Mouse (Mus musculus): Measurements from ENCODE around the gene CN725425. TPM values are rescaled to one million over a fixed set of nuclear protein-coding genes. Genes with fewer than 3 reads are reported as not detected.

The CN725425 gene
- not detected in 2 replicates for total RNA-seq (2014; rRNA removed)
- polyA plus RNA-seq (2015; fragmentation: Nextera tagmentation; extraction: Ambion mirVana) = 0.30 and 0.34 TPM in 2 replicates

- no peak for DNase-seq (ENCODE audit: low spot score)
- ATAC-seq = no peak
- Histone ChIP-seq H3K9me3 (ENCODE audit: low read length) (no peaks in the 10 kb centered on the region), H3K27ac (no peak within 1 kb of the TSS), H3K27me3 (ENCODE audit: insufficient read depth, low read length) (no peaks in the 10 kb centered on the region), H3K9ac (replicated peaks; ENCODE audit: low read length) (no peak within 1 kb of the TSS), H3K4me2 (ENCODE audit: low read depth, low read length) (no peak within 1 kb of the TSS), H3K36me3 (ENCODE audit: insufficient read depth, low read length) (no peaks in the 10 kb centered on the region), H3K4me1 (ENCODE audit: insufficient read depth, low read length) (no peaks in the 10 kb centered on the region), H3K4me3 (ENCODE audit: low read length) (no peak within 1 kb of the TSS)
- no peak for TF ChIP-seq CTCF (IDR thresholded peaks at IDR 0.05; ENCODE audit: low read depth)
- WGBS = 92% methylated on average over 30 of the region's 30 CpGs
These were observed at the start of gene CN725425 for GRCm38 (mm10) chr15:91199256-91199905. CN725425 (plus strand) TSS chr15:91199494.

- no peaks in the 10 kb centered on the region; the same call in 1 of the 2 replicates for H3K36me3 ChIP-seq (ENCODE audit: insufficient read depth, low read length)
- H3K27me3 ChIP-seq (ENCODE audit: insufficient read depth, low read length) = no peaks in the 10 kb centered on the region
- peaks cover 4% of the 10 kb centered on the region; the same call in 1 of the 2 replicates for H3K9me3 ChIP-seq (ENCODE audit: low read length)
- no peak overlapping the region for H3K4me2 ChIP-seq (ENCODE audit: low read depth, low read length)
- TF ChIP-seq CTCF (IDR thresholded peaks at IDR 0.05; ENCODE audit: low read depth) = no peak
- no peaks in the 10 kb centered on the region for H3K4me1 ChIP-seq (ENCODE audit: insufficient read depth, low read length)
- ATAC-seq (no peak), DNase-seq (ENCODE audit: low spot score) (no peak)
- 65% methylated on average over 1 of the region's 1 CpGs for WGBS
- H3K9ac ChIP-seq (replicated peaks; ENCODE audit: low read length) = no peak overlapping the region
- H3K27ac ChIP-seq = no peak overlapping the region
- H3K4me3 ChIP-seq (ENCODE audit: low read length) = no peak overlapping the region
These were observed 46.7 kb upstream of the CN725425 start for GRCm38 (mm10) chr15:91152592-91152991.

- Histone ChIP-seq H3K27me3 (ENCODE audit: insufficient read depth, low read length) (no peaks in the 10 kb centered on the region), H3K4me1 (ENCODE audit: insufficient read depth, low read length) (no peaks in the 10 kb centered on the region), H3K9ac (replicated peaks; ENCODE audit: low read length) (no peak overlapping the region), H3K27ac (no peak overlapping the region), H3K4me3 (ENCODE audit: low read length) (no peak overlapping the region), H3K9me3 (ENCODE audit: low read length) (peaks cover 4% of the 10 kb centered on the region; the same call in 1 of the 2 replicates), H3K36me3 (ENCODE audit: insufficient read depth, low read length) (no peaks in the 10 kb centered on the region; the same call in 1 of the 2 replicates), H3K4me2 (ENCODE audit: low read depth, low read length) (no peak overlapping the region)
- ATAC-seq = no peak
- no peak for DNase-seq (ENCODE audit: low spot score)
- TF ChIP-seq CTCF (IDR thresholded peaks at IDR 0.05; ENCODE audit: low read depth) = no peak
- WGBS = 75% methylated on average over 3 of the region's 3 CpGs
These were observed 46.0 kb upstream of the CN725425 start for GRCm38 (mm10) chr15:91153311-91153710.

GRCm38 (mm10) chr15:91161153-91161552, 38.1 kb upstream of the CN725425 start:
- Histone ChIP-seq H3K9me3 (ENCODE audit: low read length) (no peaks in the 10 kb centered on the region), H3K4me1 (ENCODE audit: insufficient read depth, low read length) (no peaks in the 10 kb centered on the region), H3K27ac (no peak overlapping the region), H3K9ac (replicated peaks; ENCODE audit: low read length) (no peak overlapping the region), H3K27me3 (ENCODE audit: insufficient read depth, low read length) (no peaks in the 10 kb centered on the region), H3K4me2 (ENCODE audit: low read depth, low read length) (no peak overlapping the region), H3K4me3 (ENCODE audit: low read length) (no peak overlapping the region), H3K36me3 (ENCODE audit: insufficient read depth, low read length) (no peaks in the 10 kb centered on the region)
- 94% methylated on average over 5 of the region's 5 CpGs for WGBS
- DNase-seq (ENCODE audit: low spot score) (no peak), ATAC-seq (no peak)
- no peak for TF ChIP-seq CTCF (IDR thresholded peaks at IDR 0.05; ENCODE audit: low read depth)

- DNase-seq (ENCODE audit: low spot score) (no peak), ATAC-seq (no peak)
- Histone ChIP-seq H3K9ac (replicated peaks; ENCODE audit: low read length) (no peak overlapping the region), H3K9me3 (ENCODE audit: low read length) (no peaks in the 10 kb centered on the region), H3K36me3 (ENCODE audit: insufficient read depth, low read length) (no peaks in the 10 kb centered on the region), H3K27ac (no peak overlapping the region), H3K4me2 (ENCODE audit: low read depth, low read length) (no peak overlapping the region), H3K4me3 (ENCODE audit: low read length) (no peak overlapping the region), H3K4me1 (ENCODE audit: insufficient read depth, low read length) (no peaks in the 10 kb centered on the region), H3K27me3 (ENCODE audit: insufficient read depth, low read length) (no peaks in the 10 kb centered on the region)
- no peak for TF ChIP-seq CTCF (IDR thresholded peaks at IDR 0.05; ENCODE audit: low read depth)
- 89% methylated on average over 2 of the region's 2 CpGs for WGBS
These were observed 35.8 kb upstream of the CN725425 start for GRCm38 (mm10) chr15:91163454-91163853.

GRCm38 (mm10) chr15:91165021-91165420, 34.3 kb upstream of the CN725425 start:
- H3K27me3 ChIP-seq (ENCODE audit: insufficient read depth, low read length) = no peaks in the 10 kb centered on the region
- peak; percentile 78 for DNase-seq (ENCODE audit: low spot score)
- no peak overlapping the region for H3K4me3 ChIP-seq (ENCODE audit: low read length)
- H3K4me2 ChIP-seq (ENCODE audit: low read depth, low read length) = no peak overlapping the region
- H3K27ac ChIP-seq = no peak overlapping the region
- no peaks in the 10 kb centered on the region for H3K4me1 ChIP-seq (ENCODE audit: insufficient read depth, low read length)
- WGBS = 5% methylated on average over 5 of the region's 5 CpGs
- no peaks in the 10 kb centered on the region for H3K36me3 ChIP-seq (ENCODE audit: insufficient read depth, low read length)
- 0 out of 2 replicates have a peak, but pooled peaks have one; percentile 47 for ATAC-seq
- H3K9ac ChIP-seq (replicated peaks; ENCODE audit: low read length) = no peak overlapping the region
- TF ChIP-seq CTCF (IDR thresholded peaks at IDR 0.05; ENCODE audit: low read depth) = peak; percentile 72
- no peaks in the 10 kb centered on the region for H3K9me3 ChIP-seq (ENCODE audit: low read length)

Data from hindbrain, postnatal 0 days (tissue).